Mouse (Mus musculus): ENCODE measurements around the gene Astn2.

Astn2 gene

DNA sequence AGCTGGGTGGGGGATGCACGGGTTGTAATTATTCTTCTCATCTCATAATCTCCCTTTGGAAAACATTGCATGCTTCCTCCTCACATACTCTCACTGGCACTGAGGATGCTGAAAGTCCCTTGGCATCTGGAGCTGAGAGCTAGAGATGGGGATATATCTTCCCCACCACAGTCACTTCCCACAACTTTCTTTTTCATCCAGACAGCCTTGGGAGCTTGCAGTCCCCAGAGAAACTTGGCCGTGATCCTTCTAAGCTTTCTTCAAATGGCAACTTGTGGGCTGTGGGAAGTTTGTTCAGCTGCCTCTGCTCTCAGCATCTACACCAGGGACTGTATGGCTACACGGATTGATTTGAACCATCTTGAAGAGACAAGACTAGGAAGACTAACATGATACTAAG is 428.2 kb downstream of the Astn2 start:
- in situ Hi-C loops (cut with MboI, MseI) = no loop called here

DNA sequence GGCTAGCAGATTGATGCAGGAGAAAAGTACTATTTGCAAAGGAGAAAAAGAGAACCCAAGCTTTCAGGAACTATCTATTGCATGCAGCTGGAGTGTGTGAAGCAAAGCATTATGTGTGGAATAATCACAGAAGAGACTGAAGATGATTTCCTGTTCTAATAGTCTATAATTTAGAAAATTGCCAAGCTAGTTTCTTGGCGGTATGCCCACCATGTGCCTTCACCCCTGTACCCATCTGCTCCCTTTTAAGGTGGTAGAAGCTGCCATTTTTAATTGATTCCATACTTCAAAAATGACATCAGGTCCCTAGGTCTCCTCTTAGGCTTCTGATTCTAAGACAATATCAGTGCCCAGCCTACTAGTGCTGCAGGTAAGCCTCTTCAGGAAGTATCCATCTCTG is 432.0 kb downstream of the Astn2 start:
- in situ Hi-C loops (cut with MboI, MseI) = no loop called here

DNA sequence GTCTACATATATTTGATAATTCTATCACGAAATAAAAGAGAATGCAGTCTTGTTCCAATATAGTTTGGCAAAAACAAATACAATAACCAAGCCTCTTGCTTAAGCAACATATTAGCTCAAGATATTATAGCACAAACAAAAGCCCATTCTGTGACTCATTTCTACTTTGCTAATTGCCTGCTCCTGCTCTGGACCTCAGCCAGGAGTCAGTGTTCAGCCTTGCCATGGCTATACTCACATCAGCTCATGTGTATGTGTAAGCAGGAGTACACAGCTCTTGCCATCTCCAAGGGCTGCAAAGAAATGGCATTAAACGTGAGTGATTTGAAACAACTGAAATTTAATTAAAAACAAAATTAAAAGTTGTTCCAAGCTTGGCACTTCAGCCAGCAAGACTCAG is 435.1 kb downstream of the Astn2 start:
- in situ Hi-C loops (cut with MboI, MseI) = no loop called here

DNA sequence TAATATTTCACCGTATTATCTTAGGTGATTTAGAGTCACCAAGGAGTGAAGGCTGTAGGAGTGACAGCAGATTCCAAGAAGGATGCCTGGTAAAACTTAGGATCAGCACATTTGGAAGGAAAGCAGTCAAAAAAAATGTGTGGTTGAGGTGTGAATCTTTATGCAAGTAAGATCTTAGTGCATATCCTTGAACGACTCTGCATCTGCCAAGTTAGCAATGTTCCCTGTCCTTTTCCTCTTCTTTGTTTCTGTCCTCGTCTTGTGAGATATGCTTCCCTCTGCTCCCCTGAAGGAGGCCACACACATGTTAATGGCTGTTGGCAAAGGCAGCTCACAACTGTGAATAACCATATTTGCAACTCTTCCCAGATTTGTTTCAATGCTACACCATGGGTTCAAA is 439.8 kb downstream of the Astn2 start:
- in situ Hi-C loops (cut with MboI, MseI) = no loop called here

DNA sequence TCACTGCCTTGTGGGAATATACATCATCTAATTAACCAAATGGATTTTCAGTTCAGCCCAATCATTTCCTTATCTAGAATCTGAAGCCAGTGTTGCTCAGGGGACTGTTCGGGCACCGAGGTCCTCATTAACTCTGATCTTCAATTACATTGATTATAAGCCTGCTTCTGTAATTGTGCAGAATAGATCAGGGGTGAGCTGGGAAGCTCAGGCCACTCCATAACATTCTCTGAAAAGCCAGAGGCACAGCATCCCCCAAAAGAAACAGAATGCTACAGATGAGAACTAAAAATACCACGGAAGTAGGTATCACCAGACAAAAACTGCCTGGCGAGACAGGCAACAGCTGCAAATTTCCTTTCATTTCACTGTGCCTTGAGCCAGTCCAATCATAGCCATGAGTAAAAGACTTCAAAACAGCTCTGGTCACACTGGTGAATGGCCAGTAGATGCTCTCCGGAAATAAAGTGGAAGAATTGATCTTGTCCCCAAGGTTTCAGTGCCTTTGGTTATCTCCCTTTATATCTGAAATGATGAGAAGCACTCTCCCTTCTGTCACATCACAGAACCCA is 445.1 kb downstream of the Astn2 start:
- in situ Hi-C loops (cut with MboI, MseI) = no loop called here

DNA sequence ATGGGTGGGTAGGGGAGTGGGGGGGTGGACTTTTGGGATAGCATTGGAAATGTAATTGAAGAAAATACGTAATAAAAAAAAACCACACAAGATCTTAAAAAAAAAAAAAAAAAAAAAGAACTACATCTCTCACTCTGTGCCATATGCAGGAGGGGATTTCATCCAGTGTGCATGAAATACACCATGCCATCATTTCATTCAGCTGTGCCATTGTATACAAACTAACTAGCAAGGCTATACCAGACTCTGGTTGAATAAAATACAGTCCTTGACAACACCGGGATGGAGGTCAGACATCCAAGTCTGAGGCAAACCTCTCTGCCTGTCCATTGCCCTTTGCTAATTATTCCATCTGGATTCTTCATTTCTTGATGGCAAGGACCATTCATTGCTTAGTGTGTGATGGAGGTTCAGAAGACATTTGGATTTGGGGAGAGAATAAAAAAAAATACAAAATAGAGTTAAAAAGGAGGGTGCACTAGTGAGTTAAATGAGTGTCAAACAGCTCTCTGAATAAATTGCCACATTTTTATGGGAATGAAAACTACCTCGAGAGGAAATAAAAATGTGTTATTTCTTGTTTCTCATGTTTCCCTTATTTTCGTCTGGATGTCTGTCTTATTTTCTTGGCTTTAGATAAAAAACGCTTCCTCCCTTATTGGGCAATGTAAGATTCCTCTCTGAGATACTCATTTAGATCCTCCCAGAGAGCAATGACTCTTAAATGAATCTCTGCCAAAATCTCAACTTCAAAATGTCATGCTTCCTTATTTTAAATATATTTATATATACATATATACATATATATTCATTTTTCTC is 445.8 kb downstream of the Astn2 start:
- in situ Hi-C loops (cut with MboI, MseI) = no loop called here

DNA sequence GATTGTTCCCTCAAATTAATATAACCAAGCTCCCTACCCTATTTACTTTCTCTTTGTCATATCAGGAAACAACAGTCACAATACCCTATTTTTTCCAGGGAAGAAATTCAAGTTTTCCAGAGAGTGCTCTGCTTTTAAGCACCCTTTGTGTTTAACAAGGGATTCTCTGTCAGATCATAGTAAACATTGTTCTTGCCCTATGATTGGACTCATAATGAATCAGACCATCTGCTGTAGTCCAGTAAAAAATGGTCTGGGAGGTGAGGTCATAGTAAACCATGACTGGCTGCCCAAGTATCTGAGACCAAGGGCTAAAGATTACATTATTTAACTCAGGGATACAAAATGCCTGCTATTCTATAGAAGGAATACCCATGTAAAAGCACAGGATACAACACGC is 452.5 kb downstream of the Astn2 start:
- in situ Hi-C loops (cut with MboI, MseI) = no loop called here

DNA sequence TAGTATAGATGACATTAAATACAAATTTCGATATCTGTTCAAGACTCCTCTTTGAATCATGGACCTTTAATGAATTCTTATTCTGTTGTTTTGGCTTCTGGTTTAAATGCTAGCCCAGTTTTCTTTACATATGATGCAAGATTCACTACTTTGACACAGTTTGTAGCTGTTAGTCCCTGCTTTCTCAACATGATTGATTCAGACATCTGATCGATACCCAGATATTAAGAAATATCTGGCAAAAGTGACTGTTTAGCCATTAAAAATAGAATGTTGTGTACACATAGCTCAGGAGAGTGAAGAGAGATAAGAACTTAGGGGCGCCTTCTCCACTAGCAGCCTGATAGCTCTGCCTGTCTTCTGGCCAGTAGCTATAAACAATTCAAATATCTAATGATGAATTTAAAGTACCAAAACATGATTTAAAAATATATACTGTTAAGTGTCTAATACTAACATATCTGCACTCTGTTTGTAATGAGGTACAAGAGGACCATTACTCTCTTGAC is 457.2 kb downstream of the Astn2 start:
- in situ Hi-C loops (cut with MboI, MseI) = no loop called here

DNA sequence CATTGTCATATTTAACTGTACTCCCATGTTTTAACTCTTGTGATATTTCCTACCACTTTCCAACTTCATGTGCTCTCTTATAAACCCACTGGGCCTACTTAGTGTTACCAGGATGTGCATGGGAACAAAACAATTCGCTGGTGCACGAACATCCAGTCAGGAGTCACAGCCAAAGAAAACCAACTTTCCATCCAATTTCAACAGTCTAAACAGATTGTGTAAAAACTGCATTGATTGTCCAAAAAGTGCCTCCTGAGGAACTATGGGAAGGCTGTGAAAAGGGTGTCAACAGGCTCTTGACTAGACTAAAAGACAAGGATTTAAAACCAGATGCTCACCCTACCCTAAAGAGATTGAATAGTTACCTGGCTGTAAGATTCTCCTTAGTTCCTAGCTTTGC is 458.4 kb downstream of the Astn2 start:
- in situ Hi-C loops (cut with MboI, MseI) = no loop called here

DNA sequence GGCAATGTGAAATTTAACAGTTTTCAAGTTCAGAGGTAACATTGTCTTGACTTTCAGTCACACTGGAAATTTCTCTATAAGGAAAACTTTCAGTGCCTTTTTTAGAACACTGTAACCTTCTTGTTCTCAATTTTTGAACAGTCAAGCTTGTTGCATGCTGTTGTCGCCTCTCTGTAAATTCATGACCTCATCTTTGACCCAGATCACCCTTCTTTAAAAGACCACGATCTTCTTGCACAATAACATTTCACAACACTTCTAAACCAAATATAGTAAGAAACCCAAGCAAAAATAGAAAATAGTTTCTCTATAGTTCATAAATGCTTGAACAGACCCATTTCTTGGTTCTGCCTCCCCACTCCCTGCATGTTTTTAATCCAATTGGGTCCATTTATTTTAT is 473.5 kb downstream of the Astn2 start:
- in situ Hi-C loops (cut with MboI, MseI) = no loop called here

DNA sequence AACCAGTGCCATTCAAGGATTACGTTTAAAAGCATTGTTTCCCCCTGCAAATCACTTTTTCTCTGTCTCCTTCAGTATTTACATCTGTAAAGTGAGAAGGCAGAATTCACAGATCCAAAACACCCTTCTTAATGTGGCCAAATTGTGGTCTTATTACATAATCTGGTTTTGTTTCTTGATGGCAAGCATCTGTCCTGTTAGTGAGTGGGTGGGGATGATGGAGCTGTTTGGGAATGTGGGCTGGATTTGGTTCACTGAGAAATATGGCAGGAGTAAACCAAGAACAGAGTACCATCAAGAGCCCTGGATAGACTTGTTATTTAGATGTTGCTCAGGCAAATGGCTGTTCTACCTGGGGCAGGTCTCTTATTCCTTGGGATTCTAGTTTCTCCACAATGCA is 484.1 kb downstream of the Astn2 start:
- in situ Hi-C loops (cut with MboI, MseI) = no loop called here

DNA sequence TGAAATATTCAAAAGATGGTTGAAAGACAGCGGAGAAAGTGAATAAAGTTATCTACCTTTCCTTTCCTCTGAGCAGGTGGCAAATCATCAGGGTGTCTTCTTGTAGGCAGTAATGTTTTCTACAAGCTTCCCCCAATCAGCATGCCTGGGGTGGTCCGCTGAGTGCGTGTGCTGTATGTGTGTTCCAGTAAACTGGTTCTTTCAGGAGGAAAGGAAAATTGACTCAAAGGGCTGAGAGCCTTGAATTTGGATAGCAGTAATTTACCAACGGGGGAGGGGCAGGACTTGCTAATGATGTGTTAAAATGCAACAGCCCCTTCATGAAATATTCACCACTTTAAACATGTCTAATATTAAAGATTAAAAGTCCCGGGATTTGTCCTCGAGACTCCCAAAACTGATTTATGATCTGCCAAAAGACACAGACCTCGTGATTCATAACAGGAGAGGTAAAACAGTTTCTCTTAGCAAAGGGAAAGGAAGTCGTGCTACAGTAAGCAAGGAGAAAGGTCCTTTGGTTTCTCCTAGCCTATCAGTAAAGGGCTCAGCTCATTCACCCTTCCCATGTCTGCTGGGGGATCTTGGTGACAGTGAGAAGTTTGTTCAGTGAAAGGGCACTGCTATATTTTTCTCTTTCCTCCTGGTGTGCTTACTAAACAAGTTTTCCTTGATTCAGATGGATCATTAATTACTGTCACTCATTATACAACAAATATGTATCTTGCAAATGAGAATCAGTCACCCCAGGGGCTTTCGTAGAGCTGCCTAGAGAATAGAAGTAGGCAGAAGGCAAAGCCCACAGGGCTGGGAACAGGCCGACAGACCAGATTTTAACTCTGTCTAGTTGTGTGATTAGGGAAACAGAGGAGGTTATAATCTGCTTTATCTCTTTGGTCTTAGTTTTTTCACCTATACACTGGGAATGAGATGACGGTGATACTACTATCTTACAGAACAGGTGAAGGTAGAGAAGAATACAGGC is 488.1 kb downstream of the Astn2 start:
- in situ Hi-C loops (cut with MboI, MseI) = no loop called here

DNA sequence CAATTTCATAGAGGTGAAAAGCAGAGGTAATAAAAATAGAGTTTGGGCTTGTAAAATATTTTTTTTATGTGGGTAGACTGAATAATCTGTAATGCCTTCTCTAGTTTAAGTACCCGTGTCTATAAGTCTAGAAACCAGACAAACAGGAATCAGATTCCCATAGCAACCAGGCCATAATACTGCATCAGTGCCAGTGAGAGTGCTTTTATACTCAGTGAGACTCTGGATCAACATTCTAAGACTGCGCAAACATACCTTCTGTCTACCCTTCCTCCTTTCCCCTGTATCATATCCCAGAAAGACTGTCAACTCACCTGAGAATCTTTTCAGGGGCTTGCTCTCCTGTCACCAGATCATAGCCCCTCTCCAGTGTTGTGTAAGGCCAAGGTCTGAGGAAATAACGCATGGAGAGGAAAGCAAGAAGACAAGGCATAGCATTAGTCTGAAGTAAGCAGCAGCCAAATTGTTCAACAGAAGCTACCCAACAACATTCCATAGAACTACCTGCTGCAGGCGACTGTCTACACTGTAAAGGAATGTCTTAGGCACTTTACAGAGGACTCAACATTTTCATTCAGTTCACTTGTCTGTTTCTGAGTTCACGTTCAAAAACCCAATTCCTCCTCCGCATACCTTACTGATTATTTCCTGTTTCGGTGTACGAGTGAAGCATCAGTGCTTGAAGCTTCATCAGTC is 492.0 kb downstream of the Astn2 start:
- in situ Hi-C loops (cut with MboI, MseI) = no loop called here

DNA sequence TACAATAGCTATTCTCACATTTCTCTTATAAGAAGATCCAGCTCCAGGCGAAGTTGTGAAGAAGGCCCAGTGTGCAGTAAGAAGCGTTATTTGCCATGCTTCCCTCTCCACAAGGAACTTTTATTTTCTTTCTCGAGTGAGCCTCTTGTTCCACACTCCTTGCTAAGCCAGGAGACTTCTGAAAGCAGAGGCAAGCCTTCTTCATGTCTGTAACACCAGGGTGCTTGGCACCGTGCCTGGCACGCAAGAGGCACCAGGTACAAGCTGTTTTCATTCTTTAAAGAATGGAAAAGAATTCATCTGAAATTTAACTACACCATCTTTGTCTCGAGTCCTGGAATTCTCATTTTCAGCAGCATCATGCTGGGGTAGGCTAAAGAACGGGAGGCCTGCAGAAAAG is 496.8 kb downstream of the Astn2 start:
- in situ Hi-C loops (cut with MboI, MseI) = no loop called here

DNA sequence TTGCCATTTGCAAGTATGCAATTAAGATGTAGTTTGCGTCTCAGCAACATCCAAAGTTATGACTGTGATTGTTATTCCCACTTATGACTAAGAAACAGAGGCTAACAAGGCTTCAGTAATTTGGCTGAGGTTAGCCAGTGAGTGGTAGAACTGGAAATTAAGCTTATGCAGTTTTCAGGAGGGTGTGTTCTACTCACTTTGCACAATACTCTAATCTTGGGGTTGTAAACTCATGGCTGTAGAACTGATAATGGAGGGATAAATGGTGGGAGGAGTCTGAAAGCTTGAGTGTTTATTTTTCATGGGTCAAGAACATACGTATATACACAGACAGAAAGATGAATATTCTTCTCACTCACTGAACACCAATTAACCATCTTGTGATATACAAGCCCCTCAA is 499.4 kb downstream of the Astn2 start:
- in situ Hi-C loops (cut with MboI, MseI) = no loop called here

DNA sequence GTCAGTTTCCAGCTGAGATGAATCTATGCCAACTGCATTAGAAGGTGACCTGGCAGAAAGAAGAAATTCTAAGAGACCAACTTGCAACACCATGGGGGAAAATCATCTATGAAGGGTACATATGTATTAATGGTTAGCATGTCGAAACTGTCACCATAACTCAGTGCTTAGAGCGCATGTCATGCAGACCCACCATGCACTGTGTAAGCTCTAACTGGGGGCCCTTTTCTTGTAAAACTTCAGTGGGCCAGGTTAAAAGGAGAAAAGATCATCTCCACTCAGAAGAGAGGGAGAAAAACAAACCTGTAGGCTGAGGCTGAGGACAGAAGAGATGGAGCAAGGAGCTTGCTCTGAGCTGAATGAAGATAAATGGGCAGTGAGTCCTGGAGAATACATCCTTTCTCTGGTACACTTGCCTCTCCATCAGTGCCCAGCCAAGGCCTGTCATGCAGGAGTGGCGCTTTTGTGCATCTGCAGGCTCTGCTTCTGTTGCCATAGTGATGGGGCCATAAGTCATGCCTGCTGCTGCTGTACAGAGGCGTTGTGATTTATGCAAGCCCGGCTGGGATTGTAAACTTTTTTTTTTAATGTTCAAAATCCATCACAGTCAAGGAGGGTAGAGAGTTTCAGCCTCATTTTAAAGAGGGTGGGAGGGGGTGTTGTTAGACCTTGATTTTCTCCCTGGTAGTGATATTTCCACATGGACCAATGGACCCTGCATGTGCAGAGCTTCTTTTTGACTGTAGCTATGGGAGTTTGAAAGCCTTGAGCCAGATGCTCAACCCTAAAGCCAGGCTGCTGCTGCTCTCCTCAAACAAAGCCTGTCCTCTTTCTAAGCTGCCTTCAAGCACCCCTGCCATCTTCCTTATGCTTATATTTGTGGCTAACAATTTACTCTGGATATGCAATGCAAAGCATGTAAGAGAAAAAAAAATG is 508.1 kb downstream of the Astn2 start:
- in situ Hi-C loops (cut with MboI, MseI) = no loop called here

DNA sequence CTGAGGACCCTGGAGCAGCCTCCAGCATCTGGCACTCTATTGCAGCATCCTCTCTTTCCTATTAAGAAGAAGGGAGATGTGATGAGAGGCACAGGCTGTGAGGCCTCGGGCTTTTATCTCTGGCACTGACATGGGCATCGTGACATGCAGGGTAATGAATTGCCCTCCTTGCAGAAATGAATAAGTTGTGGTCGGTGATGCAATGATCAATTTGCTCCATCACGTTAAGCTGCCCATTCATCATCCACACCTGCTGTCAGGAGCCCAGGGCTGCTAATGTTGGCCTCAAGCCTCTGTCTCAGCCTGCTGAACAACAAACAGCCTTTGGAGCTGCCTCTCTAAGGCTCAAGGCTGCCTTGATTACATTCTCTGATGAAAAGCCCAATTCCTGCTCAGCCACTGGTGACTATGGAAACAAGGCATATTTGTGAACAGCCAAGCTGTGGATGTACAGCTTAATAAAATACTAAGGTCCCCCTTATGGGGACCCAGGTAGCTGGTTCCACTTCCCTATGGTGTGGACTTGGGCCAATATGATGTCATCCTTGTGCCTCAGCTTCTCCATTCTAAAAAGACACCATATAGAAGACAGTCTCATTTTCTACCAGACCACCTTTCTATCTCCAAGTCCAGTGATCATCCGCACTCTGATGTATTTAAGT is 515.9 kb downstream of the Astn2 start:
- in situ Hi-C loops (cut with MboI, MseI) = no loop called here

DNA sequence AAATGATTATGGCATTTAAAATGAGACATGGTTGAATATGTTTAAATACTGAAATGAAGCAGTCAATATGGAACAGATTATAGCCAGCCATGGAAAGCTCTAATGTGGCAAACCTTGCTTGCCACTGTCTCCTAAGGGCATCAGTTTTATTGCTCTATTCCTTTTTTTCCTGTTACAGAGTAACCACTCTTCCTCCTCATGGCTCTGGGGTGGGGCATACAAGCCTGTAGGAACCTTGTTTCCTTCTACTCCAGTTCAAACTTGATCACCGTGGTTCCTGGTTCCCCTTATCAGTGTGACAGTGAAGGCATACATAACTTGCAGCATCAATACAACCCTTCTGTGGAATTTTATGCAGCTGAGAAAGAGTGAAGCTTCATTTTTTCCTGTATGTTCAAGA is 517.5 kb downstream of the Astn2 start:
- in situ Hi-C loops (cut with MboI, MseI) = no loop called here

DNA sequence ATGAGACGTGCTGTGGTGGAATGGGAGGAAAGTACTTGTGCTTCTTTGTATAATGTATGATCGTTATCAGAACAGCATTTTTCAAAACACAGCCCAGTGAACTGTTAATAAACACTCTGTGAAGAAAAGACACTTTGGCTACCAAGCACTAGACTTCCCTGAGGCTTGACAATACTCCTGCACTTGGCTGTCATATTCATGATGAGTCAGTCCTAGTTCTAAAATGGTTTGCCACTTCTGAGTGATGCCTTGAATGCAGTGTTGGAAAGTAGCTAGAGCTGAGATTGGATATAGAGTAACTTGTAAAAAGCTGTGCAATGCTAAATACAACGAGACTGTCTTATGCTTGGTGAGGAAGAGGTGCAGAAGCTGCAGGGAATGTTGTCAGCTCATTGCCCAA is 518.5 kb downstream of the Astn2 start:
- in situ Hi-C loops (cut with MboI, MseI) = no loop called here

DNA sequence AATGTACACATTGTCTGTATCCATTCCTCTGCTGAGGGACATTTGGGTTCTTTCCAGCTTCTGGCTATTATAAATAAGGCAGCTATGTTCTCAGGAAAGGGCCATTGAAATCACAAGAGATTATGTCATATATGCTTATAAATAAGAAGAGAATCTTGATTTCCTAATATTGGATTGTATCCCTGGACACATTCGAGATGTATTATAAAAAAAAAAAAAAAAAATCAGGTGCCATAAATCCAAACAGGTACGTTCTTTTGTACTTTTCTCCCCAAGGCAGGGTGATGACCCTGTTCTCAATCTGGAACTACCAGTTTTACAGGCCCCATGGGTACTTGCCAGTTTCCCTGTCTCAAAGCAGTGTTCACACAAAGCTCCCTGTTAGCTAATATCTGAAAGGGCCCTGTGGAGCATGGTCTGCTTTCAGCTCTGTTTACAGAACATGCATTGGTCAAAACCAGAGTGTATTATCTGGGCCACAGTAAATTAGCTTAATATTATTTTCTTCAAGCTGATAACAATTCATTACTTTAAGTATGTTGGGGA is 530.1 kb downstream of the Astn2 start:
- in situ Hi-C loops (cut with MboI, MseI) = no loop called here
